Mouse (Mus musculus) kidney, adult 2 months (tissue): Measurements from ENCODE around the gene Slc39a1.

ENCODE experiments used
- CTCF ChIP-seq: fragments of 200-500 bp; conservative IDR thresholded peaks from 2 replicates; pipeline ENCODE4 v1.5.1; 2011; ENCODE audit warnings: low read depth, mild to moderate bottlenecking, control low read depth, low read length, moderate library complexity, mixed read lengths; ENCODE audit not compliant: insufficient read depth, insufficient read length
- POLR2A ChIP-seq: fragments of 200-500 bp; IDR thresholded peaks from one replicate; pipeline ENCODE4 v1.6.1; 2011; ENCODE audit warnings: low read depth, low read length, control low read depth

DNA sequence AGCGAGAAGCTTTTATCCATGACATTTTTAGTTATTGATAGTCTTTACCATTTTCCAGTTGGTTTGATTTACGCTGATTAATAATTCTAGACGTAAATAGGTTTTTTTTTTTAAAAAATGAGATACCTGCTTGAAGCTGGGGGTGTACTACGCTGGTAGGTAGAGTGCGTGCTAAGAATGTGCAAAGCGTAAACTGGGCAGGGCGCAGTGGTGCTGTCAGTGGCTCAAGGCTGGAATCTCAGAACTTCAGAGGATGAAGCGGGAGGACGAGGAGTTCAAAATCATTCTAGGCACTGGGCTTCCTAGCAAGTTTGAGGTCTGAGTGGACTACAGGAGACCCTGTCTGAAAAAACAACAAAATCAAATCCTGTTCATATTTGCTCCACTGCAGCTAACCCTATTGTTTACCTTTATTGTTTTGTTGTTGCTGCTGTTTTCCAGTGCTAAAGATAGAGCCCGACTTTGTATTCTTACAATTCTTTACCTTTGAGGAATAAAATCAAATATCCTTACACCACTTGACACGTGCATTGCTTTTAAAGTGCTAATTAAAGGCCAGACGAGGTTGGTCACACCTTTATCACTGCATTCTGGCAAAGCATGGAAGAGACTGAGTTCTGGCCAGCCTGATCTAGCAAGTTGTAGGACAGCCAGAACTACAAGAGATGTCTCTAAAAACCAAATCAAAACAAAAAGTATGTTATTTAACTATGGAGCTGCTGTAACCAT lies 33.9 kb upstream of the Slc39a1 start:
- no peak for TF ChIP-seq CTCF
- TF ChIP-seq POLR2A: no peak
